Mouse (Mus musculus): ENCODE measurements around the gene Lmnb2. TPM values are rescaled to one million over a fixed set of nuclear protein-coding genes. Genes with fewer than 3 reads are reported as not detected.

Gene Lmnb2
- polyA plus RNA-seq, 3 experiments from 2014 or later: 2.4 to 4.5 (median 3.5) TPM

- ATAC-seq: peak; percentile 30
These were observed 10.7 kb upstream of the Lmnb2 start for GRCm38 (mm10) chr10:80928586-80929298.

GRCm38 (mm10) chr10:80925472-80925871 lies 7.4 kb upstream of the Lmnb2 start:
- no peak for ATAC-seq

GRCm38 (mm10) chr10:80921923-80922322 lies 3.9 kb upstream of the Lmnb2 start:
- ATAC-seq: no peak

- no peak for ATAC-seq
These were observed 688 bp downstream of the Lmnb2 start for GRCm38 (mm10) chr10:80917336-80917778.

GRCm38 (mm10) chr10:80915736-80916135 lies 2.3 kb downstream of the Lmnb2 start:
- no peak for ATAC-seq

GRCm38 (mm10) chr10:80915260-80915659 lies 2.8 kb downstream of the Lmnb2 start:
- ATAC-seq: no peak

- ATAC-seq: no peak
These were observed 3.8 kb downstream of the Lmnb2 start for GRCm38 (mm10) chr10:80914253-80914656.

- ATAC-seq: no peak
These were observed 4.6 kb downstream of the Lmnb2 start for GRCm38 (mm10) chr10:80913364-80914011.

GRCm38 (mm10) chr10:80911891-80912290 lies 6.2 kb downstream of the Lmnb2 start:
- no peak for ATAC-seq

GRCm38 (mm10) chr10:80911354-80911753 lies 6.7 kb downstream of the Lmnb2 start:
- no peak for ATAC-seq

- no peak for ATAC-seq
These were observed 8.5 kb downstream of the Lmnb2 start for GRCm38 (mm10) chr10:80909375-80910162.

- no peak for ATAC-seq
These were observed 13.3 kb downstream of the Lmnb2 start for GRCm38 (mm10) chr10:80904709-80905108.

GRCm38 (mm10) chr10:80904004-80904693 lies 13.9 kb downstream of the Lmnb2 start:
- ATAC-seq: no peak

- no peak for ATAC-seq
These were observed 14.8 kb downstream of the Lmnb2 start for GRCm38 (mm10) chr10:80903282-80903681.

- no peak for ATAC-seq
These were observed 15.6 kb downstream of the Lmnb2 start for GRCm38 (mm10) chr10:80902273-80902940.

GRCm38 (mm10) chr10:80901409-80902272 lies 16.4 kb downstream of the Lmnb2 start:
- ATAC-seq: no peak

GRCm38 (mm10) chr10:80900318-80901247 lies 17.5 kb downstream of the Lmnb2 start, which contains the start of gene Timm13:
TSS of gene Timm13 (minus strand) at chr10:80900969.
- peak; percentile 98 for ATAC-seq

GRCm38 (mm10) chr10:80899591-80900317 lies 18.3 kb downstream of the Lmnb2 start:
- ATAC-seq: no peak

GRCm38 (mm10) chr10:80899074-80899473 lies 19.0 kb downstream of the Lmnb2 start:
- no peak for ATAC-seq
